In the genomic region with DNA sequence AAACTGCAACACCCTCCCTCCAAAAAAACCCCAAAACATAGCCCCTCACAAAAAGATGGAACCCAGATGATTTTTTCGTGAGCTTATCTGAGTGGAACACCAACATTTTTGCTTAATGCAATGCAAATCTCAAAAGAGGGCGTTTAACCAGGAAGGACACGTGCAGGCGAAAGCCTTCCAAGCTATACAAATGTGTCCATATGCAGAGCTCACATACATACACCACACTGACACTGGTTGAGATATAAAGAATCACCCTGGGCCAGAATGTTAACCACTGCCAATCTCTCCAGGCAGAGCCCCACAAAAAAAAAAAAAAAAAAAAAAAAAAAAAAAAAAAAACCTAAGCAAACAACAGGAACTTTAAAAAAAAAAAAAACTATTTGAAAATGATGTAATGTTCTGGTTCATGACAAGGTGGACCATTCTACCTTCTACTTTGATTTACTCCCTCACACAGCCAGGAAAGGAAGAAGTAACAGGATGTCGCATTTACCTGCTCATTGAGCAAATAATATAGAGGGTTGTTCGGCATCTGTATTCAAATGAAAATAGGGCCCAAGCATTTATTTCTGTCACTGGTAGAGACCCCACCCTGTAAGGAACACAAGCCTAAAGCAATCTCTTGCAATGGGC, we compare ENCODE assay signal across 28 mouse cellular contexts.
DNase-seq lines count a peak whose midpoint lies in the region; ATAC-seq and TF ChIP-seq lines count a peak whose summit lies in the region.
"Had no signal": no experiment of that assay in that cellular context is flagged by ENCODE, and none has a peak within 500 bp of the region (broad histone marks: within the 10 kb centered on the region; RNA-seq: fewer than 3 reads in every experiment).

No protein-coding gene starts in this region.

- H3K9me3 ChIP-seq in MEL (replicated peaks; ENCODE audit: insufficient read depth, low read length), result no peaks in the 10 kb centered on the region
- H3K9me3 ChIP-seq: embryonic facial prominence, embryonic 10.5 days; embryonic facial prominence, embryonic 15.5 days; forebrain, embryonic 12.5 days; hindbrain, embryonic 10.5 days; hindbrain, embryonic 15.5 days; intestine, embryonic 15.5 days; midbrain, embryonic 12.5 days had no signal

- DNase-seq in liver, adult 2 months (ENCODE audit: extremely low read depth, low read depth, low spot score), result peak; percentile 17
- DNase-seq in liver (no peak), MEL (ENCODE audit: low read depth, low spot score) (peak; percentile 36)
- DNase-seq in CD4-positive helper T cell, adult 2 months (ENCODE audit: low read depth, low spot score), result peak; percentile 53
- DNase-seq in thymus, postnatal 4 days, result no peak
- no peak for DNase-seq in embryo, embryonic 10.5 days (ENCODE audit: low spot score)
- DNase-seq: adrenal gland, postnatal 25 days; cerebellum, adult 11-12 months; cerebellum, adult 9-11 months; gastrocnemius, postnatal 14 days; heart, postnatal 14 days; kidney, adult 2 months; kidney, postnatal 4 days; left cerebral cortex, postnatal 4 days; lung, adult 2 months; right cerebral cortex, postnatal 25 days; thymus, postnatal 14 days had no signal

- no peaks in the 10 kb centered on the region for H3K36me3 ChIP-seq in liver, adult 2 months (ENCODE audit: control insufficient read depth, insufficient read depth, low read length)
- peaks cover 0 to 12% of the 10 kb centered on the region in 2 experiments; a peak in 2 of 4 replicates for H3K36me3 ChIP-seq in MEL (ENCODE audit: control insufficient read depth in 1 of 2, insufficient read depth in 2 of 2, low read length in 2 of 2)
- H3K36me3 ChIP-seq: embryonic facial prominence, embryonic 15.5 days; forebrain, embryonic 12.5 days; hindbrain, embryonic 15.5 days; intestine, embryonic 15.5 days; midbrain, embryonic 12.5 days had no signal

- H3K79me2 ChIP-seq in liver, adult 2 months (ENCODE audit: control insufficient read depth, insufficient read depth, low read length), result peaks cover 4% of the 10 kb centered on the region; the same call in 1 of the 2 replicates
- H3K79me2 ChIP-seq in MEL (ENCODE audit: control insufficient read depth, insufficient read depth, low read length, poor library complexity), result no peaks in the 10 kb centered on the region

- H3K4me1 ChIP-seq in liver, adult 2 months (ENCODE audit: control insufficient read depth, insufficient read depth, low read length), result no peaks in the 10 kb centered on the region
- peaks cover 11 to 14% of the 10 kb centered on the region in 2 experiments for H3K4me1 ChIP-seq in MEL (ENCODE audit: control insufficient read depth in 1 of 2, insufficient read depth in 2 of 2, low read length in 2 of 2)

- peak; percentile 78 for ATAC-seq in megakaryocyte progenitor cell, adult 5-6 weeks (replicated peaks; ENCODE audit: poor library complexity)
- no peak for ATAC-seq in monocyte, adult 5-6 weeks (replicated peaks; ENCODE audit: insufficient number of reproducible peaks, low FRiP score, low TSS enrichment, poor library complexity, severe bottlenecking)

- no peaks in the 10 kb centered on the region for H3K27me3 ChIP-seq in liver, adult 2 months (ENCODE audit: control insufficient read depth, insufficient read depth, low read length)
- no peaks in the 10 kb centered on the region for H3K27me3 ChIP-seq in MEL (ENCODE audit: control insufficient read depth in 1 of 2, insufficient read depth in 2 of 2, low read length in 2 of 2)
- H3K27me3 ChIP-seq: embryonic facial prominence, embryonic 15.5 days; forebrain, embryonic 12.5 days; hindbrain, embryonic 15.5 days; intestine, embryonic 15.5 days; midbrain, embryonic 12.5 days had no signal

- H3K9ac ChIP-seq in liver, adult 2 months (ENCODE audit: low read depth, low read length), result no peak overlapping the region
- H3K9ac ChIP-seq in MEL (ENCODE audit: control insufficient read depth, low read depth, low read length, poor library complexity, severe bottlenecking), result no peak overlapping the region
- H3K9ac ChIP-seq: embryonic facial prominence, embryonic 15.5 days; forebrain, embryonic 12.5 days; hindbrain, embryonic 15.5 days; intestine, embryonic 15.5 days; liver, embryonic 14.5 days; midbrain, embryonic 12.5 days had no signal

- WGBS in liver, adult 2 months, result 85% methylated on average over 6 of the region's 6 CpGs

- no peak overlapping the region for H3K27ac ChIP-seq in liver, adult 2 months (replicated peaks; ENCODE audit: insufficient read depth, low read depth, low read length)
- H3K27ac ChIP-seq in MEL (ENCODE audit: control insufficient read depth, low read depth, low read length), result no peak overlapping the region; the same call in 1 of the 2 replicates
- H3K27ac ChIP-seq: embryonic facial prominence, embryonic 10.5 days; embryonic facial prominence, embryonic 15.5 days; forebrain, embryonic 12.5 days; hindbrain, embryonic 10.5 days; hindbrain, embryonic 15.5 days; kidney, postnatal 0 days; liver, embryonic 14.5 days; midbrain, embryonic 12.5 days had no signal

- no peak for TF ChIP-seq CTCF in liver, adult 2 months (IDR thresholded peaks at IDR 0.05; ENCODE audit: low read depth, low read length)
- TF ChIP-seq CTCF in MEL (IDR thresholded peaks at IDR 0.05 in 2 of 3, conservative IDR thresholded peaks at IDR 0.05 in 1 of 3; ENCODE audit: control insufficient read depth in 1 of 3, insufficient read depth in 1 of 3, low read depth in 2 of 3, low read length in 3 of 3, poor library complexity in 1 of 3, severe bottlenecking in 1 of 3), result no peak

- no peak for TF ChIP-seq POLR2A in liver, adult 2 months (IDR thresholded peaks at IDR 0.05; ENCODE audit: extremely low read depth, insufficient read depth, low read length)
- TF ChIP-seq POLR2A in MEL (IDR thresholded peaks at IDR 0.05; ENCODE audit: control insufficient read depth in 1 of 2, insufficient read depth in 1 of 2, low read depth in 1 of 2, low read length in 2 of 2, poor library complexity in 1 of 2), result no peak

- no peak for TF ChIP-seq RAD21 in MEL (IDR thresholded peaks at IDR 0.05; ENCODE audit: low read depth, low read length)

- H3K4me3 ChIP-seq in liver, adult 2 months (ENCODE audit: insufficient read depth, low read depth, low read length), result no peak overlapping the region
- H3K4me3 ChIP-seq in MEL (ENCODE audit: control insufficient read depth in 1 of 2, insufficient read depth in 1 of 2, low read depth in 2 of 2, low read length in 2 of 2), result no peak overlapping the region
- H3K4me3 ChIP-seq: embryonic facial prominence, embryonic 10.5 days; embryonic facial prominence, embryonic 15.5 days; forebrain, embryonic 12.5 days; hindbrain, embryonic 10.5 days; hindbrain, embryonic 15.5 days; intestine, embryonic 15.5 days; midbrain, embryonic 12.5 days had no signal

- TF ChIP-seq EP300 in MEL (IDR thresholded peaks at IDR 0.05; ENCODE audit: low read depth in 1 of 2, low read length in 2 of 2), result peak in 1 of 2 experiments; percentile 33; a peak in 2 of 4 replicates

TF ChIP-seq in MEL, 35 proteins besides CTCF, POLR2A, EP300 and RAD21:
- TF ChIP-seq GATA1 (IDR thresholded peaks at IDR 0.05; ENCODE audit: low read depth, low read length), result no peak
- TF ChIP-seq TAL1 (IDR thresholded peaks at IDR 0.05; ENCODE audit: low read length), result no peak
- peak; percentile 97 for TF ChIP-seq ZNF384 (IDR thresholded peaks at IDR 0.05; ENCODE audit: low read depth, low read length)
- no peak for TF ChIP-seq TBP (IDR thresholded peaks at IDR 0.05; ENCODE audit: low read depth, low read length)
- no peak for TF ChIP-seq MYC (IDR thresholded peaks at IDR 0.05; ENCODE audit: low read depth, low read length)
- TF ChIP-seq TCF12 (IDR thresholded peaks at IDR 0.05; ENCODE audit: low read depth, low read length), result 0 out of 2 replicates have a peak, but pooled peaks have one; percentile 22
- TF ChIP-seq SMC3 (IDR thresholded peaks at IDR 0.05; ENCODE audit: low read depth, low read length), result no peak
TF ChIP-seq in MEL: peak in this region for 2.

Comparison
In these comparisons a context has a peak if more than half of its experiments do, and no peak if none do; other contexts are left out.
1. DNase-seq: peak in liver, adult 2 months (single experiment), CD4-positive helper T cell, adult 2 months (single experiment) and MEL (single experiment); none in liver (single experiment), thymus, postnatal 4 days (single experiment) and embryo, embryonic 10.5 days (single experiment).